Mouse (Mus musculus) embryonic facial prominence, embryonic 11.5 days (tissue): Measurements from ENCODE around the gene Itgb2. TPM values are rescaled to one million over a fixed set of nuclear protein-coding genes. Genes with fewer than 3 reads are reported as not detected.

Experiments used
- ATAC-seq: fragments of 200-750 bp; cut with Nextera tagmentation; replicated peaks from 2 replicates; pipeline ENCODE4 v1.8.0; 2017; ENCODE audit warnings: low read depth; ENCODE audit not compliant: insufficient number of reproducible peaks, low FRiP score, low TSS enrichment
- DNase-seq: peaks from one replicate; pipeline ENCODE4 v3.0.0-alpha.2; 2015; ENCODE audit warnings: low spot score
- H3K27ac ChIP-seq: fragments of 300-500 bp; sonication (generic); replicated peaks from 2 replicates; pipeline ENCODE4 v1.5.1; 2014; ENCODE audit warnings: mild to moderate bottlenecking, low read depth, low read length, control low read depth
- H3K27me3 ChIP-seq: fragments of 300-500 bp; sonication (generic); 2 replicates; pipeline ENCODE4 v1.6.1; 2014; ENCODE audit warnings: mild to moderate bottlenecking, low read length, moderate library complexity, mixed read lengths; ENCODE audit not compliant: control insufficient read depth, insufficient read depth
- H3K36me3 ChIP-seq: fragments of 300-500 bp; sonication (generic); replicated peaks from 2 replicates; pipeline ENCODE4 v1.6.1; 2014; ENCODE audit warnings: low read depth, mild to moderate bottlenecking, low read length, moderate library complexity, mixed read lengths; ENCODE audit not compliant: control insufficient read depth, insufficient read depth
- H3K4me1 ChIP-seq: fragments of 300-500 bp; sonication (generic); 2 replicates; pipeline ENCODE4 v1.6.1; 2014; ENCODE audit warnings: low read length, mixed read lengths; ENCODE audit not compliant: control insufficient read depth, insufficient read depth
- H3K4me2 ChIP-seq: fragments of 300-500 bp; sonication (generic); 2 replicates; pipeline ENCODE4 v1.6.1; 2014; ENCODE audit warnings: low read depth, mild to moderate bottlenecking, control low read depth, low read length, moderate library complexity
- H3K4me3 ChIP-seq: fragments of 300-500 bp; sonication (generic); 2 replicates; pipeline ENCODE4 v1.5.1; 2014; ENCODE audit warnings: low read depth, low read length, control low read depth
- H3K9ac ChIP-seq: fragments of 300-500 bp; sonication (generic); replicated peaks from 2 replicates; pipeline ENCODE4 v1.6.1; 2014; ENCODE audit warnings: mild to moderate bottlenecking, control low read depth, low read length
- H3K9me3 ChIP-seq: fragments of 300-500 bp; sonication (generic); replicated peaks from 2 replicates; pipeline ENCODE4 v1.6.1; 2016; ENCODE audit warnings: mild to moderate bottlenecking, low read length, inconsistent platforms, mixed read lengths; ENCODE audit not compliant: control insufficient read depth
- WGBS: fragments of 180-500 bp; shearing (Covaris S2); extraction: QIAGEN DNeasy Blood & Tissue Kit; methylation state at CpG from one replicate; pipeline ENCODE4 v1.1.7; 2014; 5-methylcytosine and 5-hydroxymethylcytosine counted together
- polyA plus RNA-seq: library from polyadenylated mRNA; unstranded; fragments of >200 nt; fragmentation: Nextera tagmentation; extraction: Ambion mirVana; gene quantifications from 2 replicates; pipeline ENCODE4 v1.2.1, GENCODE M21; 2014

The Itgb2 gene
- polyA plus RNA-seq, 1 experiment from 2014 or later: 1.4 TPM

DNA sequence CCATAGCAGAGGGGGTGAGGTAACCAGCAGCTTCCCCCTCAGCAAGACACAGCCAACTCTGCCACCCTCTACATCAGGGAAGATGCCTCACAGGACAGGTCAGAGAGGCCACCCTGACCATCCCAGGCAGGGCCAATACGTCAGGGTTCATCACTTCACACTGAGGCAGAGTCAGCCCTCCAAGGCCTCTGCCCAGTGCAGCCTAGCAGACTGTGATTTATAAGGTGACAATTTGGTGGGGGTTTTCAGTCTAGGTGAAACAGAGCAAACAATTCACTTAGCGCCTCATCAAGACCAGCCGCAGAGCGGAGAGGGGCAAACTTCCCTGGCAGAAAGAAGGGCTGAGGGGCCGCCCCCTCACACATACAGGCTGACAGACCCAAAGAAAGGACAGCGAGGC is 31.8 kb upstream of the Itgb2 start:
- Histone ChIP-seq H3K9ac (no peak overlapping the region), H3K4me2 (no peak overlapping the region), H3K4me3 (no peak overlapping the region), H3K9me3 (no peaks in the 10 kb centered on the region), H3K27ac (no peak overlapping the region), H3K36me3 (peaks cover 1% of the 10 kb centered on the region), H3K27me3 (no peaks in the 10 kb centered on the region), H3K4me1 (no peaks in the 10 kb centered on the region; the same call in 1 of the 2 replicates)
- ATAC-seq: 0 out of 2 replicates have a peak, but pooled peaks have one; percentile 23
- WGBS: 94% methylated on average over 6 of the region's 6 CpGs
- DNase-seq: no peak

DNA sequence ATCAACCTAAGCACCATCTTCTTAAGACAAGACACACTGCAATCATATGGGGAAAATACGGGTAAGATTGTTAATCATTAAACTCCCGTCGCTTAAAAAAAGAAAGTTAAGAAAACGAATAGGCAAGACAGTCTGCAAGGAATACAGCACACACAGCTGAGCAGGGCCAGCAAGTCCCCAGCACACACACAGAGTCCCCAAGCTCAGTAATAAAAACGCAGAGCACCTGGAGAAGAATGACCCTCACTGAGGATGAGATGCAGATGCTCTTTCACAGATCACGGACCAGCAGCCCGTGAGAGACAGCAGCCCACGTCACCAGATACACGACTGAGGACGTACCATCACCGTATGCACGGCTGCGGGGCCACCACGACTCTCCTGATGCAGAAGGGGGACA is 29.4 kb upstream of the Itgb2 start:
- ATAC-seq: no peak
- Histone ChIP-seq H3K4me2 (no peak overlapping the region), H3K4me1 (no peaks in the 10 kb centered on the region; the same call in 1 of the 2 replicates), H3K27ac (no peak overlapping the region), H3K9me3 (no peaks in the 10 kb centered on the region), H3K36me3 (peaks cover 4% of the 10 kb centered on the region), H3K27me3 (no peaks in the 10 kb centered on the region), H3K9ac (no peak overlapping the region), H3K4me3 (no peak overlapping the region)
- WGBS: 84% methylated on average over 14 of the region's 14 CpGs
- no peak for DNase-seq

DNA sequence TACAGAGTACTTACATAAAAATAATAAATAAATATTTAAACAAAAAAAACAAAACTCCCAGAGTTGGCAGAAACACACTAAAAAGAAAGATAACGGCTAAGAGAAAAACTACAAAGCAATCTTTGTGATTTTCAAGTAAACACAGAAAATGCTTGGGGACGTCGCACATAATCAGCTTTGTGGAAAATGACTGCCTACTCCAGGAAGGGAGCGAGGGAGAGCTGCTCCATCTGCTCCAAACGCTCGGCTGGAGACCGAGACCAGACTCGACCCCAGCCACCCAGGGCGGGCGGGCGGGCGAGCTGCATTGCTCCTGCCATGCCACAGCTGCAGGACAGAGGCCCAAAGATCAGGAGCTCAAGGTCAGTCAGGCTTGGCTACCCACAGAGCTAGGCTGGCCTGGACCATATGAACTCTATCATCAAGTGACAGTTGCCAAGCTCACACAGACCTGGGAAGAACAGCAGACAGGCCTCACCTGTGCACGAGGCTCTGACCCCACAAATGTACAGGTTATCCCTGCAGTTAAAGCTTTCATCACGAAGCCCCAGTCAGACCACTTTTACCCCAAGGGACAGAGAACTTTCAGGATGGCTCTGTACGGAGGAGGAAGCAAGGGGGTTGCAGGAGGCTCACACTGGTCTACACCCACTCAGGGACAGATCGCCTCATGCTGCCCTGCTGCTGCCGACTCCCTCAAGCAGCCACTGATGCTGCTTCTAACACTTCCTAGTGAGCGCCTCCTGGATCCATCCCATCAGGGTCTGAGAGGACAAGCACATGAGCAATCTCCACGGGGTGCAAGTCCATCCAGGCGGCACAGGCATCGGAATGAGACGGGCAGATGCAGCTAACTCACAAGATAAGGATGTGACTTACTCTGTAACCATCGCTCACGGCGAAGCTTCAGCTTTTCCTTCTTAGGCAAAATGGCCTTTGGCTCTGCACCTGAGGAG is 26.8 kb upstream of the Itgb2 start:
- Histone ChIP-seq H3K36me3 (peaks cover 4% of the 10 kb centered on the region), H3K4me2 (no peak overlapping the region)
- WGBS: 91% methylated on average over 25 of the region's 25 CpGs

DNA sequence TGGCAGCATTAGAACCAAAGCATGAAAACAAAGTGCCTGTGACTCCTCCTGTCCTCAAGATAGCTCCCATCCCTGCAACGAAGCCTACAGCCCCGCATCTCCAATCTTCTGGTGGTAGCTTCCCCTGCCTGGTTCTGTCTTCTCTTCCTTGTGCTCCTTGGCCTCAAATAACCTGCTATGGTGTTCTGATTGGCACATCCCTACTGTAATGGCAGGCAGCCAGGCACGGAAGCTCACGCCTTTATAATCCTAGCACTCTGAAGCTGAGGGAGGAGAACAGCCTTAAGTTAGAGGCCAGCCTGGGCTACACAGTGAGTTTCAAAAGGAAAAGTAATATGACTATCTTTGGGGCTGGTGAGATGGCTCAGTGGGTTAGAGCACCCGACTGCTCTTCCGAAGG is 25.9 kb upstream of the Itgb2 start:
- Histone ChIP-seq H3K36me3 (peaks cover 4% of the 10 kb centered on the region), H3K9me3 (no peaks in the 10 kb centered on the region), H3K4me2 (no peak overlapping the region), H3K4me3 (no peak overlapping the region), H3K27me3 (no peaks in the 10 kb centered on the region), H3K4me1 (no peaks in the 10 kb centered on the region; the same call in 1 of the 2 replicates), H3K27ac (no peak overlapping the region), H3K9ac (no peak overlapping the region)
- ATAC-seq (no peak), DNase-seq (no peak)
- WGBS: 90% methylated on average over 6 of the region's 6 CpGs

More for the DNA sequence above, 26.8 kb upstream of the Itgb2 start:
- H3K27ac ChIP-seq: no peak overlapping the region
- H3K4me1 ChIP-seq: no peaks in the 10 kb centered on the region; the same call in 1 of the 2 replicates
- H3K27me3 ChIP-seq: no peaks in the 10 kb centered on the region
- H3K9ac ChIP-seq: no peak overlapping the region
- no peaks in the 10 kb centered on the region for H3K9me3 ChIP-seq
- DNase-seq (no peak), ATAC-seq (no peak)
- no peak overlapping the region for H3K4me3 ChIP-seq

DNA sequence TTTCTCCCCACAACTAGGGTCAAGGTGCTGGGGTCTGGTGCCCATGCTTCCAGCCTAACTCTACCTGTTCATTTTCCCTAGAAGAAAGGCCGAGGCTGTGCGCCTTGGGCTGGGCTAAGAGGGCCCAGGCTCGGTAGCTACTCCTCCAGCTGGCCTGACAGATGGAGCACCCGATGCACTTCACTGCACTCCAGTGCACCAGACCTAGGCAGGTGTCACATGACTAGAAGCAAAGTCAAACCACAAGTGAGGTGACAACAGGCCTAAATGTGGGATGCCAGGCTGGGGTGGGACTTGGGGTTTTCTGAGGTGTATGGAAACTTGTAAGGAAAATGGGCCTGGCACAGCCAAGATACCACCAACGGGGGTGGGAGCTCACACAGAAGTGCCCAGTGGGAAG is 23.5 kb upstream of the Itgb2 start:
- H3K4me2 ChIP-seq: no peak overlapping the region
- H3K4me3 ChIP-seq: no peak overlapping the region
- H3K9me3 ChIP-seq: no peaks in the 10 kb centered on the region
- no peaks in the 10 kb centered on the region for H3K4me1 ChIP-seq
- no peak overlapping the region for H3K9ac ChIP-seq
- no peak overlapping the region for H3K27ac ChIP-seq
- DNase-seq: no peak
- WGBS: 79% methylated on average over 5 of the region's 5 CpGs
- peaks cover 4% of the 10 kb centered on the region; the same call in 1 of the 2 replicates for H3K36me3 ChIP-seq
- no peak for ATAC-seq
- no peaks in the 10 kb centered on the region for H3K27me3 ChIP-seq

DNA sequence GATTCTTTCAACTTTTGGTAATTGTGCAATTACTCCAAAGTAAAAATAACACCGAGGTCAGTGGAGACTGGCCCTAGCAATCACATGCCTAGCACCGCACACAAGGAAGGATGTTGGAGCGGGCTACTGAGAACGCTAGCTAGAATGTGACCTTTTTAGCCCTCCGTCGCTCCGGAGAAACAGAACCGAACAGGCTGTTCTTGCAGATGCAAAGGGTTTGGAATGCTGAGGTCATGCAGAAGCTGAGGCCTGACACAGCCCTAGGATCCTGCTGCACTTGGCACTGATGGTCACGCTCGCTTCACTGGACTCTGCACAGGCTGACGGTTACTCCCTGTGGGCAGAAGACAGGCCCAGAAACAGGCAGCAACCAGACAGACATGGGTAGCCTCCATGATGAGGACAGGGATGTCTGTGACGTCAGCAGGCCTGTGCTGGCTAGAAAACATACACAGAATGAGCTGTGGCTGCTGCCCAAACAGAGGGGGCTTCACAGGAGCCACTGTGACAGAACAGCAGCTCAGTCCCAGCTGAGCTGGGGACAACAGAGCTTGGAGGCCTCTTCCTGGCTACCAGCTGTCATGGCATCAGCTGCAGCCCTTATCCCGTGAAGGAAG is 23.0 kb upstream of the Itgb2 start:
- H3K27me3 ChIP-seq: no peaks in the 10 kb centered on the region
- 82% methylated on average over 13 of the region's 13 CpGs for WGBS
- no peak overlapping the region for H3K4me3 ChIP-seq
- no peak overlapping the region for H3K4me2 ChIP-seq
- no peak for DNase-seq
- no peak overlapping the region for H3K27ac ChIP-seq
- no peak for ATAC-seq
- H3K4me1 ChIP-seq: no peaks in the 10 kb centered on the region
- H3K9me3 ChIP-seq: no peaks in the 10 kb centered on the region
- peaks cover 4% of the 10 kb centered on the region; the same call in 1 of the 2 replicates for H3K36me3 ChIP-seq
- no peak overlapping the region for H3K9ac ChIP-seq

DNA sequence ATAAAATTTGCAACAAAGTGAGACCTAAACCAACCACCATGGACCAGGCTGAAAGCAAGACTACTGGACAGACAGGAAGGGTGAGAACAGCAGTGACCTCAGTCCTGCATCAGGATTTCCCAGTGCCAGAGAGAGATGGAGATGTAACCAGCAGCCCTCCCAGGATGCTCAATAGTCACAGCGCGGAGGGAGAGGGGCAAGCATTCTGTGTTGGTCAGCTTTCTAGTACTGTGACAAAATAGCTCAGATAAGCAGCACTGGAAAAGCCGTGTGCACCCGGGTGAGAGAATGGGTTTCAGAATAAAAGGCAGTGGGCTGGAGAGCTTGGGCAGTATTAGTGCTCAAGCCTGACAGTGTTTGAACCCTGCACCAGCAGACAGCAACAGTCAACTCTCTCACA is 22.3 kb upstream of the Itgb2 start:
- WGBS: 93% methylated on average over 4 of the region's 4 CpGs
- no peaks in the 10 kb centered on the region for H3K4me1 ChIP-seq
- no peak overlapping the region for H3K4me3 ChIP-seq
- no peak overlapping the region for H3K4me2 ChIP-seq
- no peaks in the 10 kb centered on the region for H3K9me3 ChIP-seq
- peaks cover 4% of the 10 kb centered on the region for H3K36me3 ChIP-seq
- no peaks in the 10 kb centered on the region for H3K27me3 ChIP-seq
- ATAC-seq (no peak), DNase-seq (no peak)
- no peak overlapping the region for H3K27ac ChIP-seq
- no peak overlapping the region for H3K9ac ChIP-seq

DNA sequence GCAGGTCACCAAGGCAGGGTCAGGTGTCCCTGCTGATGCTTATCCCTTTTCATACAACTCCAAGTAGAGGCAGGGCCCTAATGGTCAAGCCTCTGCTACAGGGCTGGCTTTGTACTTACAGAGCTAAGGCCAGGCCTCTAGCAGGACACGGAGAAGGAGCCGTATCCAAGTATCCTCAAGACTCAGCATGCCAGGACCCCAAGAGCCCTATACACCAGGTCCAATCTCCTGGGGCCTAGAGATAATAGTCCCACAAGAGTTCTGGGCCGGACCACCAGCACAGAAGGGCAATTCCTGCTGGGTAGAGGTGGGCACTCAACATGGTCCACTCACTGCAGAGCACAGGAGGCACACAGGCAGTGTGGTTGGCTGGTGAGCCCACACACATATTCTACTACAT is 21.3 kb upstream of the Itgb2 start:
- Histone ChIP-seq H3K27ac (no peak overlapping the region), H3K27me3 (no peaks in the 10 kb centered on the region), H3K9me3 (no peaks in the 10 kb centered on the region), H3K36me3 (no peaks in the 10 kb centered on the region; the same call in none of the 2 replicates), H3K4me1 (no peaks in the 10 kb centered on the region), H3K9ac (no peak overlapping the region), H3K4me3 (no peak overlapping the region), H3K4me2 (no peak overlapping the region)
- ATAC-seq: no peak
- 94% methylated on average over 3 of the region's 3 CpGs for WGBS
- DNase-seq: no peak
